Mouse (Mus musculus) embryonic facial prominence, embryonic 14.5 days (tissue): ENCODE results near the gene Bend6. TPM values are rescaled to one million over a fixed set of nuclear protein-coding genes. Genes with fewer than 3 reads are reported as not detected.

Experiments used
- ATAC-seq: fragments of 200-750 bp; cut with Nextera tagmentation; 2 replicates; pipeline ENCODE4 v1.8.0; 2017; ENCODE audit warnings: low read depth, moderate number of reproducible peaks, moderate TSS enrichment
- DNase-seq: peaks from one replicate; pipeline ENCODE4 v3.0.0-alpha.2; 2015; ENCODE audit warnings: low spot score
- H3K27ac ChIP-seq: fragments of 300-500 bp; sonication (generic); replicated peaks from 2 replicates; pipeline ENCODE4 v1.5.1; 2014; ENCODE audit warnings: low read depth, mild to moderate bottlenecking, low read length, moderate library complexity
- H3K27me3 ChIP-seq: fragments of 300-500 bp; sonication (generic); replicated peaks from 2 replicates; pipeline ENCODE4 v1.6.1; 2014; ENCODE audit warnings: low read length; ENCODE audit not compliant: control insufficient read depth, insufficient read depth
- H3K36me3 ChIP-seq: fragments of 300-500 bp; sonication (generic); 2 replicates; pipeline ENCODE4 v1.6.1; 2014; ENCODE audit warnings: low read length, mixed read lengths; ENCODE audit not compliant: control insufficient read depth, insufficient read depth
- H3K4me1 ChIP-seq: fragments of 300-500 bp; sonication (generic); 2 replicates; pipeline ENCODE4 v1.6.1; 2014; ENCODE audit warnings: antibody characterized with exemption, low read length; ENCODE audit not compliant: control insufficient read depth, insufficient read depth
- H3K4me2 ChIP-seq: fragments of 300-500 bp; sonication (generic); 2 replicates; pipeline ENCODE4 v1.6.1; 2014; ENCODE audit warnings: low read depth, mild to moderate bottlenecking, low read length, moderate library complexity, mixed read lengths
- H3K4me3 ChIP-seq: fragments of 300-500 bp; sonication (generic); 2 replicates; pipeline ENCODE4 v1.5.1; 2014; ENCODE audit warnings: low read depth, mild to moderate bottlenecking, low read length
- H3K9ac ChIP-seq: fragments of 300-500 bp; sonication (generic); 2 replicates; pipeline ENCODE4 v1.6.1; 2014; ENCODE audit warnings: low read depth, mild to moderate bottlenecking, low read length, moderate library complexity, mixed read lengths
- H3K9me3 ChIP-seq: fragments of 300-500 bp; sonication (generic); 2 replicates; pipeline ENCODE4 v1.6.1; 2016; ENCODE audit warnings: low read length; ENCODE audit not compliant: control insufficient read depth
- WGBS: fragments of 180-500 bp; shearing (Covaris S2); extraction: QIAGEN DNeasy Blood & Tissue Kit; methylation state at CpG from one replicate; pipeline ENCODE4 v1.1.7; 2014; 5-methylcytosine and 5-hydroxymethylcytosine counted together
- polyA plus RNA-seq: library from polyadenylated mRNA; unstranded; fragments of >200 nt; fragmentation: Nextera tagmentation; extraction: Ambion mirVana; gene quantifications from 2 replicates; pipeline ENCODE4 v1.2.1, GENCODE M21; 2014

The Bend6 gene
- polyA plus RNA-seq, 1 experiment from 2014 or later: 2.0 TPM

DNA sequence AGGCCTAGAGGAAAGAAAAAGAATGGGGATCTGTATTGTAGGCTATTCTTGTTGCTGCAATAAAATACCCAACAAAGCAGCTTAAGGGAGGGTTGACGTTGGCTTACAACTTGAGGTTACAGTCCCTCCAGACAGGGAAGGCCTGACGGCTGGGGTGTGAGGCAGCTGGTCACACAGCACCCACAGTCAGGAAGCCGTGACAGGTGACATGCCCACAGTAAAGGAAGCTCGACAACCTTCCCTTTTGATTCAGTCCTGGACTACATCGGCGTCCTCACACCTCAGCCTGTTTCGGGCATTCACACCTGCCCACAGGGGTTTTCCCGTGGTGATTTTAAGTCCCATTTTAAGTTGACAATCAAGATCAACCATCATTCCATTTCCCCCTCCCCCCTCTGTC is 35.0 kb upstream of the Bend6 start:
- Histone ChIP-seq H3K27ac (no peak overlapping the region), H3K4me3 (no peak overlapping the region), H3K9ac (no peak overlapping the region), H3K4me1 (no peaks in the 10 kb centered on the region), H3K9me3 (no peaks in the 10 kb centered on the region), H3K27me3 (no peaks in the 10 kb centered on the region), H3K4me2 (no peak overlapping the region), H3K36me3 (no peaks in the 10 kb centered on the region)
- no peak for ATAC-seq
- 82% methylated on average over 8 of the region's 8 CpGs for WGBS
- no peak for DNase-seq

DNA sequence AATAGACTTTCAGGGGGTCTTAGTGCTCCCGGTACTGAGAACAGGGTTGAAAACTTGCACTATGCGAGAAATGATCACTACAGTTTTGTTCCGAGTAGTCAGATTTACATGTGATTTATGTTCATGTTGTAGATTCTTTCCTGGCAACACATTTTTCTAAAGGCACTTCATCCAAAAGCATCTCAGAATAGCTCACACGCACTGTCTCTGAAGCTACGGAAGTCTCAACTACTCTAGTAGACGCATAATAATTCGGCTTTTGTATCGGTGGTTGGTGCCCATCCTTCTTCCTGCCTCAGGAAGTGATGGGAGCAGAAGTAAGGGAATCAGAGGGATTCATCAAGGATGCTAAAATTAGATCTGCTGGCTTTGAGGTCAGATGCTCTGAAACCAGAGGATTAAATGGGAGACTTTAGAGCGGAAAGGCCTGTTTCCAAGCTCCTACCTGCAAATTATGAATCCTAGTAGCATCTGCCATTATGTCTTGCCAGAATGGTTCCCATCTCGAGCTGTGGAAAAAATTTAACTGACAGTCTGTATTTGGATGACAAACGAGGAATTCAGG is 32.8 kb upstream of the Bend6 start:
- no peaks in the 10 kb centered on the region for H3K9me3 ChIP-seq
- no peak overlapping the region for H3K9ac ChIP-seq
- H3K27ac ChIP-seq: no peak overlapping the region
- 83% methylated on average over 11 of the region's 11 CpGs for WGBS
- no peaks in the 10 kb centered on the region for H3K27me3 ChIP-seq
- H3K36me3 ChIP-seq: no peaks in the 10 kb centered on the region
- no peaks in the 10 kb centered on the region for H3K4me1 ChIP-seq
- no peak overlapping the region for H3K4me2 ChIP-seq
- ATAC-seq: no peak
- no peak overlapping the region for H3K4me3 ChIP-seq
- no peak for DNase-seq

- 77% methylated on average over 5 of the region's 5 CpGs for WGBS
- Histone ChIP-seq H3K9ac (no peak overlapping the region), H3K36me3 (no peaks in the 10 kb centered on the region), H3K27me3 (no peaks in the 10 kb centered on the region), H3K4me2 (no peak overlapping the region), H3K9me3 (no peaks in the 10 kb centered on the region), H3K27ac (no peak overlapping the region), H3K4me3 (no peak overlapping the region), H3K4me1 (no peaks in the 10 kb centered on the region)
- no peak for ATAC-seq
- DNase-seq: no peak
Measured at GRCm38 (mm10) chr1:33939828-33940227, 32.2 kb upstream of the Bend6 start.

- no peaks in the 10 kb centered on the region for H3K27me3 ChIP-seq
- WGBS: 78% methylated on average over 3 of the region's 3 CpGs
- H3K36me3 ChIP-seq: no peaks in the 10 kb centered on the region
- no peak for ATAC-seq
- H3K27ac ChIP-seq: no peak overlapping the region
- no peaks in the 10 kb centered on the region for H3K4me1 ChIP-seq
- H3K4me3 ChIP-seq: no peak overlapping the region
- no peak overlapping the region for H3K9ac ChIP-seq
- DNase-seq: no peak
- H3K4me2 ChIP-seq: no peak overlapping the region
- no peaks in the 10 kb centered on the region for H3K9me3 ChIP-seq
Measured at GRCm38 (mm10) chr1:33935946-33936345, 28.3 kb upstream of the Bend6 start.

DNA sequence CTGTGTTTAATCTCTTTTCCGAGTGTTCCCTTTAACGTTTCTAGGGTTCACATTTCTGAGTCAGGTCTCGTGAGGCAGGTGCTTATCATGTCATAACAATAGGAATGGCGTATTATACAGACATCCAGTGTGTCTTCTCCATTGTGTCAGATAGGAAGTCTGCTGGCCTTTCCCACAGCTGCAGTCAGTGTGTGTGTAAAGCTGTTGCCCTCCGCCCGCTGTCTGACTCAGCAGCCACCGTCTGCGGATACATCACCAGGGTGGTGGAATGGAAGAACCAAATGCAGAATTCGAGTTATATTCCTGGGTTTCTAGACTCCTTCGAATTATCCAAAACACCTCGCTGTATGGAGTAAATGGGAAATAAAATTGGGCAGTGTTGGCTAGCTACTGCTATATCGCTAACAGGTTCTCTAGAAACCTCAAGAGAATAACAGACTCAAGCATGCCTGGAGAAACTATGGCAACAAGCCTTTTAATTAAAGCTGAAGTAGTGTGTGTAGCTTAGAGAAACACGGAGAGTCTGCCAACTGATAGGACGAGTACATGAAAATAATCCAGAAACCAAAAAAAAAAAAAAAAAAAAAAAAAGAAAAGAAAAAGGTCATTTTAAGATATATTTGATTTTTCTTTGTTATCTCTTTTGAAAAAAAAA is 25.4 kb upstream of the Bend6 start:
- 81% methylated on average over 14 of the region's 14 CpGs for WGBS
- H3K4me2 ChIP-seq: no peak overlapping the region
- H3K36me3 ChIP-seq: no peaks in the 10 kb centered on the region
- H3K4me1 ChIP-seq: no peaks in the 10 kb centered on the region
- H3K9me3 ChIP-seq: no peaks in the 10 kb centered on the region
- ATAC-seq (no peak), DNase-seq (no peak)
- no peak overlapping the region for H3K9ac ChIP-seq
- H3K27me3 ChIP-seq: no peaks in the 10 kb centered on the region
- H3K4me3 ChIP-seq: no peak overlapping the region
- H3K27ac ChIP-seq: no peak overlapping the region

DNA sequence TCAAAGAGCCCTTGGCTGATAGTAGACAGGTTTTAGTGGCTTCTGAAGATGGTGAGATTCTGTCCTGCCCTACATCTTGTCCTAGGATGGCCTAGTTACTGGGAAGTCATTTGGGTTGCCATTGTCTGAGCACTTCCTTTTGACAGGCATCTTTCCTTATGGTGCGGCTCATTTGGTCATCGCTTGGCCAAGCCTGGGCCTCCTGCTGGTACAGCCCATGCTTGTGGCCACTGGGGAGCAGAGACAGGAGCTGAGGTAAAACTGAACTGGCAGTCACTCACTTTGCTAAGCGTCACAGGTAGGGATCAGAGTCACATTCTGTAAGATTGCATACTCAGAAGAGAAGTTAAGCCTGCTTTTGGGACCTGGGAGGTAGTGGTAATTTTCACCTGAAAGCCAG is 24.6 kb upstream of the Bend6 start:
- Histone ChIP-seq H3K27me3 (no peaks in the 10 kb centered on the region), H3K9ac (no peak overlapping the region), H3K27ac (no peak overlapping the region), H3K4me1 (no peaks in the 10 kb centered on the region), H3K36me3 (no peaks in the 10 kb centered on the region), H3K4me2 (no peak overlapping the region), H3K4me3 (no peak overlapping the region), H3K9me3 (no peaks in the 10 kb centered on the region)
- ATAC-seq (no peak), DNase-seq (no peak)
- 91% methylated on average over 3 of the region's 3 CpGs for WGBS

DNA sequence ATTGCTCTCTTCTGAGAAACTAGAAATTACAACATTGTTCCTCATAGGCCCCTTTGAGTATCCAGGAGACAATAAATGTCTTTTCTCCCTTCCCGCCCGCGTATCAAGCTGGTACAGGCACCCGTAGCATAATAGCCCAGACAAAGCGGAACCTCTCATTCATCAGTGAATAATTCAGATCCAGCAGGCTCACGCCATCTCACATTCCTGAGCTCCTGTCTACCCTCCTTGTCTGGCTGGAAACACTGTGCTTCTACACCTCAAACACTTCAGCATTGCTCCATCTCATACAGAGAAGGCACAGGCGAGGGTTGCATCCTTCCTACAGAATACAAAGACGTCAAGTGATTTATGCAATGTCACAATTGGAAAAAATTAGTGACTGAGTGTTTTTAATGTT is 24.2 kb upstream of the Bend6 start:
- whole genome bisulfite sequencing: 84% methylated on average over 8 of the region's 8 CpGs
- Histone ChIP-seq H3K4me1 (no peaks in the 10 kb centered on the region), H3K27me3 (no peaks in the 10 kb centered on the region), H3K36me3 (no peaks in the 10 kb centered on the region), H3K9ac (no peak overlapping the region), H3K27ac (no peak overlapping the region), H3K4me2 (no peak overlapping the region), H3K9me3 (no peaks in the 10 kb centered on the region), H3K4me3 (no peak overlapping the region)
- no peak for ATAC-seq
- no peak for DNase-seq

- no peak for ATAC-seq
- H3K4me2 ChIP-seq: no peak overlapping the region
- H3K36me3 ChIP-seq: no peaks in the 10 kb centered on the region
- H3K27me3 ChIP-seq: no peaks in the 10 kb centered on the region
- DNase-seq: no peak
- H3K9me3 ChIP-seq: no peaks in the 10 kb centered on the region
- H3K9ac ChIP-seq: no peak overlapping the region
- H3K27ac ChIP-seq: no peak overlapping the region
- 90% methylated on average over 7 of the region's 7 CpGs for WGBS
- H3K4me3 ChIP-seq: no peak overlapping the region
- no peaks in the 10 kb centered on the region for H3K4me1 ChIP-seq
Measured at GRCm38 (mm10) chr1:33927466-33927865, 19.9 kb upstream of the Bend6 start.

DNA sequence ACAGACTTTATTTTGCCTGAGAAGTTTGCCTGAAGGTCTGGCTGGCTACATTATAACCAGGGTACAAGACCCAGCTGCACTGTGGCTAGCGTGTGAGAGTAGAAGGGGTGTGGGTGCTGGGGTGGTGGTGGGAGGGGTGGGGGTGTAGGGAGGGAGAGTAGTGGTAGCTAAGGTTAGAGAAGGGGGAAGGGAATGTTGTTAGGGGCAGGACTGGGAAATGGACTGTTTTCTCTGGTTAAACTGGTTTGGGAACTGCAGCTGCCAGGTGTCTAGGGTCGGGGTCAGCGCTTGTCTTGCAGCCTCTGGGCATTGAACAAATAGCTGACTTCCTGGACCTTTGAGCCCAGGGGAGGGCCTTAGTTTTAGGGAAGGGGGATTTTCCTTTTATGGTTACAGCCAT is 17.7 kb upstream of the Bend6 start:
- no peak overlapping the region for H3K9ac ChIP-seq
- no peaks in the 10 kb centered on the region for H3K4me1 ChIP-seq
- no peaks in the 10 kb centered on the region for H3K27me3 ChIP-seq
- no peaks in the 10 kb centered on the region for H3K9me3 ChIP-seq
- DNase-seq (no peak), ATAC-seq (no peak)
- no peak overlapping the region for H3K27ac ChIP-seq
- no peak overlapping the region for H3K4me3 ChIP-seq
- WGBS: 17% methylated on average over 3 of the region's 3 CpGs
- no peak overlapping the region for H3K4me2 ChIP-seq
- no peaks in the 10 kb centered on the region for H3K36me3 ChIP-seq
